ENCODE assay signal across 11 mouse cellular contexts in the genomic region with DNA sequence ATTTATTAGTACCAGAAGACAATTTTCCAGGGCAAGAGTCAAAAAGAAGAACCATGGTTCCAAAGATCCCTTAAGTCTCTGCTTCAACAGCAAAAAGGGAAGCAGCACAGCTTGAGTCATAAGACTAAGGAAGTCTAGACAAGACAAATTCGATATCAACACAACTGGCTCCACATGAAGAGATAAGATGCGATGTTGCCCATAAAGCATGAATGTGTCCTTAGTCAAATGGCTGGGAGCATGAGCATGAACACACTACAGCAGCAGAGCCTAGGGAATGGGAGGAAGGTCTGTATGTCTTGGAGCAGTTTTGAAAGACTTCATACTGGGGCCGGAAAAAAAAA.
"Had no signal": no experiment of that assay in that cellular context is flagged by ENCODE, and none has a peak within 500 bp of the region (broad histone marks: within the 10 kb centered on the region; RNA-seq: fewer than 3 reads in every experiment).

No protein-coding gene starts in this region.

- ATAC-seq: midbrain, embryonic 16.5 days had no signal

- H3K36me3 ChIP-seq: limb, embryonic 13.5 days; midbrain, embryonic 12.5 days had no signal

- H3K4me2 ChIP-seq: limb, embryonic 13.5 days; lung, embryonic 14.5 days; midbrain, embryonic 12.5 days had no signal

- H3K27ac ChIP-seq: kidney, postnatal 0 days; layer of hippocampus, adult 2 months; limb, embryonic 13.5 days; midbrain, embryonic 12.5 days had no signal

- H3K9ac ChIP-seq: limb, embryonic 13.5 days; liver, embryonic 14.5 days; lung, embryonic 14.5 days; midbrain, embryonic 12.5 days had no signal

- H3K9me3 ChIP-seq: limb, embryonic 13.5 days; midbrain, embryonic 12.5 days had no signal

- DNase-seq: kidney, adult 11 months; kidney, adult 9 months; left cerebral cortex, postnatal 4 days; right cerebral cortex, adult 18-20 months had no signal

- H3K4me1 ChIP-seq: limb, embryonic 13.5 days; midbrain, embryonic 12.5 days had no signal

- H3K4me3 ChIP-seq: layer of hippocampus, adult 2 months; limb, embryonic 13.5 days; midbrain, embryonic 12.5 days had no signal
